Mouse (Mus musculus): ENCODE data around the gene Nkx1-1.

DNA sequence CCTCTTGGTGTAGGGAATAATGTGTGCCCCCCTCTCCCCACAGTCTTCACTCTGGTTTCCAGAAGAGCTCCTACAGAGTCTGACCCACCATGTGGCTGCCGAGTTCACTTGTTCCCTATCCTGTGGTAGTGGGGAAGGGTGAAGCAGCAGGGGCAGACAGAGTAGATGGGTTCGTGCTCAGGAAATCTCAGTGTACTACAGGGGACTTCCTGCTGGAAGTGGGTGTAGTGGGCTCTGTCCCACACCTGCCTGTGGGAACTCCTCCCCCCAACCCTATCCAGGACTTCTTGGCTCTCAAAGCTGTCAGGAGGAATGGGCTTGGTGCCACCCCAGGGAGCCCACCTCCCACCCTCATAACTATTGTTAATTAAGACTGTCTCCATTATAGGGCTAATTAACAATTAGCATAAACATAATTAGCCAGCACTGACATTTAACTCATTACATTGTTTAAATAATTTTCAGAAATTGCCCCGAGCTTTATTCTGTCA, 24.4 kb upstream of the Nkx1-1 start:
- TF ChIP-seq POLR2A (IDR thresholded peaks at IDR 0.05; ENCODE audit: borderline replicate concordance, control insufficient read depth, low read depth, low read length) (no peak), CTCF (IDR thresholded peaks at IDR 0.05; ENCODE audit: control insufficient read depth, insufficient read depth, low read length) (no peak)
